Mouse (Mus musculus): ENCODE data around the gene Ptprs. TPM values are rescaled to one million over a fixed set of nuclear protein-coding genes. Genes with fewer than 3 reads are reported as not detected.
A peak's percentile ranks its signal among the peaks of the same experiment; 100 is the strongest.

Gene Ptprs
- polyA plus RNA-seq, 1 experiment, result 241 TPM

- 60% methylated on average over 5 of the region's 5 CpGs for WGBS
- no peak for TF ChIP-seq POLR2A (IDR thresholded peaks at IDR 0.05; ENCODE audit: insufficient read depth, low read depth, low read length)
- no peak for TF ChIP-seq CTCF (IDR thresholded peaks at IDR 0.05; ENCODE audit: insufficient read depth, low read depth, low read length)
Observed at GRCm38 (mm10) chr17:56499229-56499628, 22.9 kb upstream of the Ptprs start.

GRCm38 (mm10) chr17:56494480-56494879, 18.2 kb upstream of the Ptprs start:
- no peak for TF ChIP-seq POLR2A (IDR thresholded peaks at IDR 0.05; ENCODE audit: insufficient read depth, low read depth, low read length)
- TF ChIP-seq CTCF (IDR thresholded peaks at IDR 0.05; ENCODE audit: insufficient read depth, low read depth, low read length), result no peak
- WGBS, result 62% methylated on average over 2 of the region's 2 CpGs
- no peak overlapping the region for H3K27ac ChIP-seq (ENCODE audit: insufficient read depth, low read depth, low read length)

More at GRCm38 (mm10) chr17:56499229-56499628, 22.9 kb upstream of the Ptprs start:
- Histone ChIP-seq H3K4me1 (ENCODE audit: control insufficient read depth, insufficient read depth, low read length) (peaks cover 13% of the 10 kb centered on the region), H3K4me3 (ENCODE audit: insufficient read depth, low read depth, low read length) (no peak overlapping the region), H3K27ac (ENCODE audit: insufficient read depth, low read depth, low read length) (no peak overlapping the region)

GRCm38 (mm10) chr17:56493841-56494240, 17.6 kb upstream of the Ptprs start:
- no peak for TF ChIP-seq POLR2A (IDR thresholded peaks at IDR 0.05; ENCODE audit: insufficient read depth, low read depth, low read length)
- TF ChIP-seq CTCF (IDR thresholded peaks at IDR 0.05; ENCODE audit: insufficient read depth, low read depth, low read length), result no peak
- Histone ChIP-seq H3K4me1 (ENCODE audit: control insufficient read depth, insufficient read depth, low read length) (peaks cover 20% of the 10 kb centered on the region), H3K4me3 (ENCODE audit: insufficient read depth, low read depth, low read length) (no peak overlapping the region), H3K27ac (ENCODE audit: insufficient read depth, low read depth, low read length) (no peak overlapping the region)
- 83% methylated on average over 2 of the region's 2 CpGs for WGBS

More at GRCm38 (mm10) chr17:56494480-56494879, 18.2 kb upstream of the Ptprs start:
- no peak overlapping the region for H3K4me3 ChIP-seq (ENCODE audit: insufficient read depth, low read depth, low read length)
- peaks cover 20% of the 10 kb centered on the region for H3K4me1 ChIP-seq (ENCODE audit: control insufficient read depth, insufficient read depth, low read length)

- Histone ChIP-seq H3K4me1 (ENCODE audit: control insufficient read depth, insufficient read depth, low read length) (peaks cover 28% of the 10 kb centered on the region), H3K4me3 (ENCODE audit: insufficient read depth, low read depth, low read length) (no peak overlapping the region), H3K27ac (ENCODE audit: insufficient read depth, low read depth, low read length) (peak overlapping the region; percentile 49; the same call in 1 of the 2 replicates)
- TF ChIP-seq POLR2A (IDR thresholded peaks at IDR 0.05; ENCODE audit: insufficient read depth, low read depth, low read length) (no peak), CTCF (IDR thresholded peaks at IDR 0.05; ENCODE audit: insufficient read depth, low read depth, low read length) (no peak)
- 38% methylated on average over 7 of the region's 7 CpGs for WGBS
Observed at GRCm38 (mm10) chr17:56490438-56491152, 14.3 kb upstream of the Ptprs start.

GRCm38 (mm10) chr17:56488028-56488427, 11.7 kb upstream of the Ptprs start:
- 7% methylated on average over 12 of the region's 12 CpGs for WGBS
- Histone ChIP-seq H3K4me1 (ENCODE audit: control insufficient read depth, insufficient read depth, low read length) (peaks cover 44% of the 10 kb centered on the region), H3K27ac (ENCODE audit: insufficient read depth, low read depth, low read length) (peak overlapping the region; percentile 47), H3K4me3 (ENCODE audit: insufficient read depth, low read depth, low read length) (no peak overlapping the region)
- TF ChIP-seq CTCF (IDR thresholded peaks at IDR 0.05; ENCODE audit: insufficient read depth, low read depth, low read length), result no peak
- no peak for TF ChIP-seq POLR2A (IDR thresholded peaks at IDR 0.05; ENCODE audit: insufficient read depth, low read depth, low read length)

- WGBS, result 1% methylated on average over 8 of the region's 16 CpGs
- TF ChIP-seq POLR2A (IDR thresholded peaks at IDR 0.05; ENCODE audit: insufficient read depth, low read depth, low read length) (no peak), CTCF (IDR thresholded peaks at IDR 0.05; ENCODE audit: insufficient read depth, low read depth, low read length) (no peak)
- H3K27ac ChIP-seq (ENCODE audit: insufficient read depth, low read depth, low read length), result peak overlapping the region; percentile 56
- no peak overlapping the region for H3K4me3 ChIP-seq (ENCODE audit: insufficient read depth, low read depth, low read length)
- H3K4me1 ChIP-seq (ENCODE audit: control insufficient read depth, insufficient read depth, low read length), result peaks cover 44% of the 10 kb centered on the region
Observed at GRCm38 (mm10) chr17:56487441-56487888, 11.2 kb upstream of the Ptprs start.

GRCm38 (mm10) chr17:56485926-56486325, 9.6 kb upstream of the Ptprs start:
- Histone ChIP-seq H3K4me1 (ENCODE audit: control insufficient read depth, insufficient read depth, low read length) (peaks cover 43% of the 10 kb centered on the region), H3K4me3 (ENCODE audit: insufficient read depth, low read depth, low read length) (no peak overlapping the region), H3K27ac (ENCODE audit: insufficient read depth, low read depth, low read length) (0 out of 2 replicates have a peak overlapping the region, but pooled peaks have one; percentile 46)
- TF ChIP-seq CTCF (IDR thresholded peaks at IDR 0.05; ENCODE audit: insufficient read depth, low read depth, low read length), result no peak
- TF ChIP-seq POLR2A (IDR thresholded peaks at IDR 0.05; ENCODE audit: insufficient read depth, low read depth, low read length), result no peak
- 94% methylated on average over 9 of the region's 9 CpGs for WGBS

GRCm38 (mm10) chr17:56485118-56485517, 8.8 kb upstream of the Ptprs start:
- no peak for TF ChIP-seq CTCF (IDR thresholded peaks at IDR 0.05; ENCODE audit: insufficient read depth, low read depth, low read length)
- TF ChIP-seq POLR2A (IDR thresholded peaks at IDR 0.05; ENCODE audit: insufficient read depth, low read depth, low read length), result no peak
- Histone ChIP-seq H3K4me3 (ENCODE audit: insufficient read depth, low read depth, low read length) (no peak overlapping the region), H3K4me1 (ENCODE audit: control insufficient read depth, insufficient read depth, low read length) (peaks cover 35% of the 10 kb centered on the region), H3K27ac (ENCODE audit: insufficient read depth, low read depth, low read length) (peak overlapping the region; percentile 46; the same call in 1 of the 2 replicates)
- WGBS, result 24% methylated on average over 9 of the region's 9 CpGs

GRCm38 (mm10) chr17:56482671-56483070, 6.4 kb upstream of the Ptprs start:
- Histone ChIP-seq H3K4me1 (ENCODE audit: control insufficient read depth, insufficient read depth, low read length) (peaks cover 38% of the 10 kb centered on the region), H3K4me3 (ENCODE audit: insufficient read depth, low read depth, low read length) (no peak overlapping the region), H3K27ac (ENCODE audit: insufficient read depth, low read depth, low read length) (no peak overlapping the region)
- 83% methylated on average over 1 of the region's 1 CpGs for WGBS
- TF ChIP-seq CTCF (IDR thresholded peaks at IDR 0.05; ENCODE audit: insufficient read depth, low read depth, low read length) (no peak), POLR2A (IDR thresholded peaks at IDR 0.05; ENCODE audit: insufficient read depth, low read depth, low read length) (no peak)

Measured in olfactory bulb, adult 2 months (tissue).